Mouse (Mus musculus) G1E (cell line): ENCODE data around the gene Gpr4.

Experiments used
- CTCF ChIP-seq: IDR thresholded peaks from 2 replicates; pipeline ENCODE4 v1.5.1; 2012; ENCODE audit warnings: low read depth, low read length, inconsistent platforms, mixed read lengths
- GATA1 ChIP-seq: IDR thresholded peaks from 2 replicates; pipeline ENCODE4 v1.6.1; 2012; ENCODE audit warnings: borderline replicate concordance, low read length, inconsistent platforms, mixed read lengths

- no peak for TF ChIP-seq CTCF
- TF ChIP-seq GATA1 = no peak
These were observed 48.6 kb upstream of the Gpr4 start for GRCm38 (mm10) chr7:19163752-19164151.
